Mouse (Mus musculus) ZHBTc4 (cell line): ENCODE measurements around the gene Gm44503.

Experiments used
- DNase-seq: peaks from one replicate; pipeline ENCODE4 v3.0.0-alpha.2; 2011; ENCODE audit warnings: low read depth, low spot score

Gene Gm44503

DNA sequence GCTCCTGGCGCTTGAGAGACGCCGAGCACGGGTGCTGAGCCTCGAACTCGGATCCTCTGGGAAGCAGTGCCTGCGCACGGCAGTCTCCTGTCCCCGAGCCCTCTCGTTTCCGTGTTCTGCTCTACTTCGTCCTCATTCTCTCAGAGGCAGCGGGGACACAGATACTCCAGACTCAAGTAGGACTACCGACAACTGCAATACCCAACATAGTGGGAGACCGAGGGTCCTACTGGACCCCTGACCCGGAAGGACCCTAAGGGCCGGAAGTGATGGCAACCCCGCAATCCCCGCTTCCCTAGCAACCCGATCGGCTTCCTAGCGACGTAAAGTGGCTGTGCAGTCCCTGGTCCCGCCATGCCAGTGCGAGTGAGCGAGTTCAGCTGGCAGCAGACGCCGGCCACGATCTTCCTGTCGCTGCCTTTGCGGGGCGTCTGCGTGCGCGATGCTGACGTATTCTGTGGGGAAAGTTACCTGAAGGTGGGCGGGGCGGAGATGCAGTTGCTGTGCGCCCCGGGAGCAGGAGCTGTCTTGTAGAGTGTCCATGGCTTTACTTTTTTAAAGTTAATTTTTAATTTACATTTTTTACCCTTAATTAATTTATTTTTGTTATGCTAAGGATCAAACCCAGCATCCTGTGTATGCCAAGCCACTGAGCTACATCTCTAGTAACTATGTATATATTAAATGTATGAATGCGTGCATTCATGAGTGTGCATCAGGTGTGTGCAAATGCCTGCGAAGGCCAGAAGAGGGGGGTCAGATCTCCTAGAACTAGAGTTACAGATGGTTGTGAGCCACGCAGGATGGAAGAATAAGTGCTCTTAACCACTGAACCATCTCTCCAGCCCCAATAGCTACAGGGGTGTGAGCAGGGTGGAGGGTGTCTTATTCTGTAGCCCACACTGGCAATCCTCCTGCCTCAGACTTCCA, at the start of gene Gm44503, which contains the start of gene Dyx1c1:
Gene Gm44503, plus strand, starts transcription at position 332 of the 930 bp plus-strand sequence.
Gene Dyx1c1, plus strand, starts transcription at position 265 of the 930 bp plus-strand sequence.
- DNase-seq, result peak; percentile 89

DNA sequence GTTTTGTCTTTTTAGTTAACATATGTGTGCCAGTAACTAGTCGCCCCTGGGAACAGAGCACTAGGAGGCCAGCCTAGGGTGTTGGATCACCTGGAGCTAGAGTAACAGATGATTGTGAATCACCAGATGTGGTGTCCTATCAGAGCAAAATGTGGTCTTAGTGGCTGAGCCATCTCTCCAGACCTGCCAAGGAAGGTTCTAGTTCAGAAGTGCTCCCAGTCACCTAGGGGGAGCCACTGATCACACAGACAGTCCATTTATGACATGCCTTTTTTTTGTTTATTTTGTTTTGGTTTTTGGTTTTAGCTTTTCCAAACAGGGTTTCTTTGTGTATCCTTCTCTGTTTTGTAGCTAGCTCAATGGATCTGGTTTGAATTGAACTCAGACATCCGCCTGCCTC, 47.3 kb upstream of the Gm44503 start:
- peak; percentile 58 for DNase-seq

DNA sequence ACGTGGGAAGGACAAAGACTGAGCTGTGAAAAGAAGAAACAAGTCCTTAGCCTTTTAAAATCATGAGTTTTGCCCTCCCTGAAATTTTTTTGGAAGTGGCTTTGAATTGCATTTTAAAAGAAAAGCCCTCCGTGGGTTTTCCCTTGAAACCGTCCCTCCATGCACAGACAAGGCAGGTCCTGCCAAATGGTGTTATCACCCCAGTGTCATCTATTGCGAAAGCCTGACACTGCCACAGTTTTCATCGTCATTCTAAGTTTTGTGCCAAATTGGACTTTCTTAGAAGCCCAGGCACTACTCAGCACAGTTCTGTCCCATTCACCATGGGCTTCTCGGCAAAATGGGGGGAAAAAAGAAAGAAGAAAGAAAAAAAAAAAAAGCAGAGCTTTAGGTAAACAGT, 45.1 kb upstream of the Gm44503 start:
- DNase-seq, result no peak

DNA sequence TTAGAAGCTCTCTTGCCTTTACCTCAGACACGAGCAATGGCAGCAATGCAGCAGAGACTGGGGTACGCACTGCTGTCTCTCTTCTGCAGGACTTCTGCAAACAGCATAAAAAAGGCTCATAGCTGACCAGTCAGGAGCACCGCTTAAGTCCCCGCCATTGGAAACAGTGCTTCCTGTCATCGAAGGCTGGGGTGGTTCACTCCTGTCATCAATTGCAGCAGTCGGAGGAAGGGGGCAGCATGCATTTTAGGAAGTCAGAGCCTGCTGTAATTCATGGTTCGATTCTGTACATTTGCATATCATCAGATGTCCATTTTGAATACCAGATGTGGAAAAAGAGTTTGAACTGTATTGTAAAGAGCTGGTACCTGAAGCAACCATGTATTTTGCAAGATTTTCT, 42.9 kb upstream of the Gm44503 start:
- DNase-seq, result no peak

DNA sequence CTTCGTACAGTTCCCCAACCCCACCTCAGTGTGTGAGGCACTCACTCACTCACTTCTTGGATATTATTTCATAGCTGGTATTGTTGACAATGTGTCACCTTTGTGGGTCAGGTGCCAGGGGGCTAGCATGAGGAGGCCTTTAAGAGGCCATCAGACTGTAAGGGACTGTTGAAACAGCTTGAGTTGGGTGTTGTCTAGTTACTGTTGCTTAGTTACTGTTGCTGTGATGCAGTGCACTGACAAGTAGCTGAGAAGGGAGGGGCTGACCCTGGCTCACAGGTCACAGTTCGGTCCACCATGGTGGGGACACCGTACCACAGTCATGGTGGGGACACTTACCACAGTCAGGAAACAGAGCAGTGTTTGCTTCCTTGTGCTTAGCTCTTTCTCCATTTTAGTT, 35.6 kb upstream of the Gm44503 start:
- DNase-seq, result no peak

DNA sequence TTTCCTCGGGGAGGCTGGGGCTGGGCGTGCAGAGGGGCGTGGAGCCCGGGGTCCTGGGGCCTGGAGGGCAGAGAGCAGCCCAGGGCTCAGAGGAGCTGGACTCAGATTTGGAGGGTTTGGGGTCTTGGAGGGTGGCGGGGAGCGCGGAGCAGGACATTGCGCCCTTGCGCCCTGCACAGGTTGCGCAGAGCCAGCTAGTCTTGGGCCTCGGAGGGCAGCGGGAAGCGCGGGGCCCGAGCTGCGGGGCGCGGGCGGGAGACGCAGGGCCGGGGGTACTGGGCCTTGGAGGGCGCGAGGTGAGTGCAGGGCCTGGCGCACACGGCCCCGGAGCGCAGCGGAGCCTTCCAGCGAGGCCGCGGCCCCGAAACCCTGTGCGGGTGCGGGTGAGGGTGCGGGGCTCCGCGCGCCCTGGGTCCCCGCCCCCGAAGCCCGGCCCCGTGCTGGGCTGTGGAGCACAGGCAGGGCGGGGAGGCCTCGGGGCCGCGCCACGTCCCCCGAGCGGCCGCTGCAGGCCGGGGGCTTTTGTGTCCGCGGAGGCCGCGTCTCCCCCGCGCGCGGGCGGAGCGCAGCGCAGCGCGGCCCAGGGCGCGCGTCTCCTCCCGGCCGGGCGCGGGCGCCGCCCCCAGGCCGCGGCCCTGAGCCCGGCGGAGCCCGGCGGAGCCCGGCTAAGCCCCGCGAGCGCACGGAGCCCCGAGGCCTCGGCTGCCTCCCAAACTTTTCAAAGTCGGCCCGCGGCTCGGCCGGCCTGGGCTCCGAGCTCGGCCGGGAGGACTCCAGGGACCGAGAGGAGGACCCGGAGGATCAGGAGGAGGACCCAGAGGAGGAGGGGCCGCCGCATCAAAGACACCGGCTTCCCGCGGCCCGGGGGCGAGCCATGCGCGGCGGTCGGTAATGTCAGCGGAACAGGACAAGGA, 33.4 kb upstream of the Gm44503 start, which contains the start of gene Pygo1:
Gene Pygo1, plus strand, starts transcription at position 625 of the 914 bp plus-strand sequence.
- DNase-seq, result peak; percentile 63

DNA sequence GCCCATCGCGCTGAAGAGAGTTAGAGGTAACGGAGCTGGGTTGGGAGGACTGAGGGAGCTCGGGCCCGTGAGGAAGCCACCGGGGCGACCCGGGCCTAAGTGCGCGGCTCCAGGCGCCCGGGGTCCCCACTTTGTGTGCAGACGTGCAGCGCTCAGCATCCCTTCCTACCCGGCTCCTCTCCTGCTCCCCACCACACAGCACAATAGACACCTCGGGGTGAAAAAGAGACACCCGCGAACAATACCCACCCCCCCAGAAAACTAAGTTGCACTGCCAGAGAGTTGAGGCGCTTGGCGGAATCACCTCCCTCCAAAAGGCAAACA, 32.8 kb upstream of the Gm44503 start:
- no peak for DNase-seq

DNA sequence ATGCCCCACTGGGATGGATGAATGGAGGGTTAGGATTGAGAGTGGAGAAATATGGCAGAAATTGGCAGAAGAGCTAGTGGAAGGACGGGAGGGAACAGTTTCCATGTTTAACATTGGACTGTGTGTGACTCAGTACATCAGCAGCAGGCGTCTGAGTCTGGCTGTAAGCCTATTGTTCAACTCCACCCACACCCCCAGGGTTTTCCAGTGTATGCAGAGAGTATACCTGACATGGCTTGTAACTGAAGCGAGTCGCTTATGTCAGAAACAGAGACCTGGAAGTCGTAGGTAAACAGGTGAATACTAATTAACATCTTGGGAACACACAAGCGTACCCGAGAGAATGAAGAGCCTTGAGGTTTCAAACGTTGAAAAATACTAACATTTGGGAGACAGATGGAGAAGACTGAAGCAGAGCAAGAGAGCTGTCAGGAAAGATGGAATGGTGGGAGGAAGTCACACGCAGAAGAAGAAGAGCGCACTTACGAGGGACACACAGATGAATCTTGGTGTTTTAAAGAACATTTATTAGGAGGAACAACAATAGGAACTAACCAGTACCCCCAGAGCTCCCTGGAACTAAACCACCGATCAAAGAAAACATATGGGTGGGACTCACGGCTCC, 27.4 kb upstream of the Gm44503 start:
- DNase-seq, result no peak

DNA sequence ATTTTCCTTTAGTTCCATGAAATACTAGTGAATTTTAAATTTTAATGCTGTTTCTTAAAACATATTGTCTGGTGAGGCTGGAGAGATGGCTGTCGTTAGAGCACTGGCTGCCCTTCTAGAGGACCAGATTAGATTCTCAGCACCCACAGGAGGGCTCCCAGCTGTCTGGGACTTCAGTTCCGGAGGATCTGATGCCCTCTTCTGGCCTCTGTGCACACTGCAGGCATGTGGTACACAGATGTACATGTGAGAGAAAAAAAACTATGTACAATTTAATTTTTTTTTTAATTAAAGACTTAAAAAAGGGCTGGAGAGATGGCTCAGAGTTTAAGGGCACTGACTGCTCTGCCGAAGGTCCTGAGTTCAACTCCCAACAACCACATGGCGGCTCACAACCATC, 23.3 kb upstream of the Gm44503 start:
- peak; percentile 74 for DNase-seq

DNA sequence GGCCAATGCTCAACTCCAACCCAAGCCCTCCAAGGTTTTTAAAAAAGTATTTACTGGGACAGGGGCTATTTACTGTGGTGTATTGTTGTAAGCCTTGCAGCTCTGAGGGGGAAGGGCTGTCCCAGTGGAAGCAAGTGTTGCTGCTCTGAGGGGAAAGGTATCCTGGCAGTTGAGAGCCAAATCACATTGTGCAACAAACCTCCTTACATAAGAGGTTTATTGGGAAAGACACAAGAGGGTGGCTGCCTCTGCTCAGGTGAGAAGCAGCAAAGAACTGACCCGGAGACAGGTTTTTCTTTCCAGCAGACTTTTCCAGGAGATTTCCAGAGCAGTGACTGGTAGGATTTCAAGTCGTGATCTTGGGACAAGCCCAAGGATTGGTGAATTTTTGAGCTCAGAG, 22.4 kb upstream of the Gm44503 start:
- DNase-seq, result no peak

DNA sequence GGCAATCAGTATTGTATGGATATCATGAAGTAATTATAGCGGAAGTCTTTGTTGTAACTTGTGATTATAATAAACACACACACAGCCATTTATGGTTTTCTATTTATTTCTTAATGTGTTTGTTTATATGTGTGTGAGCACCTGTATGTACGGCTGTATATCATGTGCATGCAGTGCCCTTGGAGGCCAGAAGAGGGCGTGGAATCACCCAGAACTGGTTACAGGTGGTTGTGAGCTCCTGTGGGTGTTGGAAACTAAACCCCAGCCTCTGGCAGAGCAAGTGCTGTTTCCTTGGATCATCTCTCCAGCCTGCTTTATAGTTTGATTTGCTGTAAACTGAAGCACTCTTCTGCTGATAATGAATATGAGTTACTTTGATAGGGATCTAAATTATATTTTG, 15.2 kb upstream of the Gm44503 start:
- DNase-seq, result peak; percentile 84

DNA sequence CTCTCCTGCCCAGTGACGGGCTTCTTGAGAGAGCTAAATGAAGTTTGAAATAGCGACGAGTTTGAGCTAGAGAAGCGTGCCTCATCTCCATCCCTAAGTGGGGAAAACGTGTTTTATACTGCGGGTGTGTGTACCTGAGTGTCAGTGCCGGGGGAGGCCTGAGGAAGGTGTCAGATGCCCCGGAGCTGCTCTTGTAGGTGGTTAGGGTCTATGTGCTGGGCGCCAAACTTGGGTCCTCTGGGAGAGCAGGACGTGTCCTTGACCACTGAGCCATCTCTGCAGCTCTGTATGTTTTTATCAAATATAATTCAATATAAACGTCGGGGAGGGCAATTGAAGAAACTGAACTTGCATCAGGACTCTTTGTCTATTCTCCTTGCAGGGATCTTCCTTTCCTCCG, 14.4 kb upstream of the Gm44503 start:
- DNase-seq, result no peak

DNA sequence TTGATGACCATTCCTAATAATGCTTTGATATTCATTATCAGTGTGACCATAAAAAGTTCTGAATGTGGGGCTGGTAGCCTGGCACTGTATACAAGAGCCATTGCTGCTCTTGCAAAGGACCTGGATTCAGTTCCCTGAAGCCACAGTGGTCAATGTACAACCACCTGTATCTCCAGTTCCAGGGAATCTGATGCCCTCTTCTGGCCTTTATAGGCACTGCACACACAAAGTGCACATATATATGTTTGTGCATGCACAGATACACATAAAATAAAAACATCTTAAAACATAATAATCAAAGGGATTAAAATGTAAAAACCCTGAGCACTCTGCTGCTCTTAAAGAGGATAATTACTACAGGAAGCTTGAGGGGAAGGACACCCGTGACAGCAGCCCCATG, 11.6 kb upstream of the Gm44503 start:
- peak; percentile 65 for DNase-seq

DNA sequence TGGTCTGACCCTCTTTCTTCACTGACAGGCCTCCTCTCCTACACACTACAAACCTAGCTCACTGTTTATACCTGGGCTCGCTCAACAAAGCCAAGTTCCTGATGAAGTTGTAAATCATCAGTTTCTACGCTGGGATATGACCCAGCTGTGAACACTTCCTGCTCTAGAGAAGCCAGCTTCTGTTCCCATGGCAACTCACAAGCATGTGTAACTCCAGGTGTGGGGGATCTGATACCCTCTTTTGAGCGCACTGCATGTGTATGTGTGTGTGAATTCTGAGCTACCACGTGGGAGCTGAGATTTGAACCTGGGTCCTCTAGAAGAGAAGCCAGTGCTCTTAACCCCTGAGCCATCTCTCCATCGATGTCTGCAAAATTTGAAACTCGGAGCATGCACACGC, 9.1 kb upstream of the Gm44503 start:
- DNase-seq, result no peak

DNA sequence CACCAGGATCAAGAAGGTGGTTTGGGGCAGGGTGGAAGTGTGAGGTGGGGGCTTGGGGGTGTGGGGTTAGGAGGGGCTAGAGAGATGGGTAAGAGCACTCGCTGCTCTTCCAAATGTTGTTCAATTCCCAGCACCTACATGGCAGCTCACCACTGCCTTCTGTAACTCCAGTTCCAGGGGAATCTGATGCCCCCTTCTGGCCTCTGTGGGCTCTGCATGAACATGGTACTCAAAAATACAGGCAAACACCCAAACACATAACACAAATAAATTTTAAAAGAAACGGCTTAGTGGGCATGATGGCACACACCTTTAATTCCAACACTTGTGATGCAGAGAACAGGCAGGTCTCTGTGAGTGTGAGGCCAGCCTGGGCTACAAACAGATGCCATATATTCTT, 3.9 kb upstream of the Gm44503 start:
- peak; percentile 82 for DNase-seq

DNA sequence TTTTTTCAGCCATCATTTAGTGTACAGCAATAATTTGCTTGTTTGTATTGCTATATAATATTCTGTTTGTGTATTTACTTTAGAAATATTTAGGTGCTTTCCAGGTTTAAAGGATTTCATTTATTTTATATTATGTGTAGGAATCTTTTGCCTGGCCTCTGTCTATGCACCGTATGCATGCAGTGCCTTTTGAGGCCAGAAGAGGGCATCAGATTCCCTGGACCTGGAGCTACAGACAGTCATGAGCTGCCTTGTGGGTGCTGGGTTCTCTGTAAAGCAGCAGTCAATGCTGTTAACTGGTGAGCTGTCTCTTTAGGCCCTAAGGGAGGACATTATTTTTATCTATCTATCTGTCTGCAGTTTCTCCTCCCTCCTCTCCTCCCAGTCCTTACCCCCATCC, 3.1 kb upstream of the Gm44503 start:
- DNase-seq, result peak; percentile 85

DNA sequence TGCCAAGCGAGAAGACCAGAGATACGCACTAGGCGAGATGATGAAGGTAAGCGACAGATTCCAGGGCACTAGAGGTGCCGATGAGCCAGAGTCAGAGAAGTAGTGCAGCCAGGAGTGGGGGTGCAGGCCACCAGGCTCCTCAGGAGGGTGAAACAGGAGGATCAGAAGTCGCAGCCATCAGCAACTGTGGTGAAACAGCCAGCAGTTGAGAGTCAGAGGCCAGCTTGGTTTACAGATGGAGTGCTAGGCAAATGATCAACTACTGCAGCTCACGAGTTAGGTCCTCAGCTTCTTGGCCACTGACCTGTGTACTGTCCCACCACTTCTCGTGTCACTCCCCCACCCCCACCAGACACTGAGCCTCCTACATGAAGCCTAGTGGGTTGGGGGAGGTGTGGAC, 2.7 kb downstream of the Gm44503 start:
- no peak for DNase-seq

DNA sequence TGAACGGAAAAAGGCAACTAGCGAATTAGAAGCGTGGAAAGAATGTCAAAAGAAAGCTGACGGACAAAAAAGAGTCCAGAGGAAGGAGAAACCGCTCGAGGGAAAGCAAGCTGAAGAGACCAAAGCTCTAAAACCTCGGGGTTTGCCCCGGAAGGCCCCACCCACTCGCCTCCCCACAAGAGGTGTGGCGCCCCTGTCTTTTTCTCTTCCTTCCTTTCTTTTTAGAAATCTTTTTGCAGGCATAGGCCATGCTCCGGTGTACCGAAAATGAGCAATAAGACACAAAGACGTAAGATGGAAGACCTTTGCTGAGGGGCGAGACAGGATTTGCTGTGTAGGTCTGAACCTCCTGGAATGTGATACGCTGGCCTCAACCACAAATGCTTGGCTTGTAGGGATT, 3.3 kb downstream of the Gm44503 start:
- DNase-seq, result peak; percentile 31

DNA sequence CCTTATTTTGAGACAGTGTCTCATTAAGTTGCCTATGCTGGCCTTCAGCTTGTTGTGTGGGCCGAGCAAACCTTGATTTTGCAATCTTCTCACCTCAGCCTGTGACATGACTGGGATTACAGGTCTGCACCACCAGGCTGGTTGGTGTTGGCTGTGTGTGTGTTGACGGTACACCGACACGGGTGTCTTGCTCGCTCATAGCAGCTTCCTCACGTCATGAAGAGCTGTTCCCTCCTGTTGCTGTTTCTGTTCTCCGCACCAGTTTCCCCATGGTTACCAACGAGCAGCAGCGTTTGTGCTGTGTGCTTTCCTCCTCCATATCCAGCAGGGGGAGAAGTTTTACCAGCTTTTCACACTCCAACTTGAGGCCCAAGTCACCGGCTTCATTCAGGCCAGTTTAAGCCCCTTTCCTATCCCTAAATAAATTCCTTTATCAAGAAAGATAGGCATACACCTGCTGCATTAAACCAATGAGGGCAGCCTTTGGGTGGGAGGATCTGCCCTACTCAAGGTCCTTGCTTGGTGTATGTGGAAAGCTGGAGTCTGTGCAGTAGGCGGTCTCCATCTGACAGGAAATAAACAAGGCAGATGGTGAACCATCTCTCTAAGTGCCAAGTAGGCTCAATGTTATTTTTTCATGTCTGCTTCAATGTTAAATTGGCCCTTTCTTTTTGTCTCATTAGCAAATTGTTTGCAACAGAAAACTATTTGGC, 9.9 kb downstream of the Gm44503 start:
- peak; percentile 83 for DNase-seq

DNA sequence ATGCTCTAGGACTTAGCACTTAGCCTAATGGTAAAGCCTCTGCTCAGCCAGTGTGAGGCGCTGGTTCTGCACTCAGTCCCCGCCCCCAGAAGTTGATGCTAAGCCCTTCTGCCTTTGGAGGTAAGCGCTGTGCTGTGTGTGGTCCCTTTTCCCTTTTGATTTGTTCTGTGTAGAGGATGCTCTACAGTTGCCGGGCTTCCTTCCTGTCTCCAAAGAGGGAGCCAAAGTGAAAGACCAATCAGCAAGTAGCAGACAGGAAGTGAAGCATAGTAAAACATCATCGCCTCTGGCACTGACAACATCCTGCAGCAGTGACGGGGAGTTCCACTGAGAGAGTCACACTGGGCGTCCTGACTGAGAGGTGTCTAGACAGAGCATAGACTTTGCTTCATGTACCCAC, 11.2 kb downstream of the Gm44503 start:
- DNase-seq, result peak; percentile 90

DNA sequence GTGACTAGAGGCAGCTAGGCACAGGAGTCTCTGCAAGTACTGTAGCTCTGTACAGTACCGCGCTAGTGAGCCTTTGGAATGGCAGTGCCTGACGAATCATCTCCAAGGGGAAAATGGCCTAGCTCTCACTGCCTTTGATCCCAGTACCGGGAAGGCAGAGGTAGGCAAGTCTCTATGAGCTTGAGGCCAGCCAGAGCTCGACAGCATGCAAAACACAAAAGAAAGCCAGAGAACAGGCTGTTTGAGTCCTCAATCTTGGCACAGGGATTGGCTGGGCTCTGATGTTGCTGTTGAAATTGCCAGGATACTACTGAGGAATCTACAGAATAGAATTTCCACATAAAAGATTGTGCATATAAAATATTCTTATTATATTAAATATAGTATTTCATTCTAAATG, 13.8 kb downstream of the Gm44503 start:
- no peak for DNase-seq
